Mouse (Mus musculus): ENCODE results near the gene Mettl24.

- TF ChIP-seq CTCF (IDR thresholded peaks at IDR 0.05; ENCODE audit: insufficient read depth, low read length), result no peak
- no peak for TF ChIP-seq POLR2A (IDR thresholded peaks at IDR 0.05; ENCODE audit: borderline replicate concordance, extremely low read depth, low read depth, low read length)
These were observed 31.4 kb upstream of the Mettl24 start for GRCm38 (mm10) chr10:40651676-40652075.

Data from lung, adult 2 months (tissue).